In genomic region chr15:37114119-37114518, GRCm38 (mm10) we compare ENCODE assay signal across 8 mouse cellular contexts.
DNase-seq lines count a peak whose midpoint lies in the region; ATAC-seq and TF ChIP-seq lines count a peak whose summit lies in the region.
"Had no signal": no experiment of that assay in that cellular context is flagged by ENCODE, and none has a peak within 500 bp of the region (broad histone marks: within the 10 kb centered on the region; RNA-seq: fewer than 3 reads in every experiment).

No protein-coding gene starts in this region.

- 0 out of 2 replicates have a peak overlapping the region, but pooled peaks have one; percentile 52 for H3K9ac ChIP-seq in ES-E14 (ENCODE audit: insufficient read depth, low read depth, low read length, poor library complexity, severe bottlenecking)
- no peak overlapping the region for H3K9ac ChIP-seq in forebrain, postnatal 0 days
- H3K9ac ChIP-seq: stomach, embryonic 15.5 days had no signal

- in situ Hi-C loops in ES-E14 (cut with MboI; ENCODE audit: low sequenced_read_pairs in 2 of 2, unreplicated experiment in 2 of 2), result loop anchor here in 1 of 2 experiments (25.0 kb wide), 1 partner anchor 798 kb away; no protein-coding TSS in a partner anchor

- no peak overlapping the region for H3ac ChIP-seq in C2C12 (ENCODE audit: control insufficient read depth, insufficient read length, low read depth)

- H3K27ac ChIP-seq in ES-E14 (ENCODE audit: insufficient read depth, low read depth, low read length, poor library complexity, severe bottlenecking), result no peak overlapping the region
- H3K27ac ChIP-seq in forebrain, postnatal 0 days (ENCODE audit: low read depth, low read length), result no peak overlapping the region
- H3K27ac ChIP-seq in spleen, adult 2 months (ENCODE audit: insufficient read depth, low read length), result no peak overlapping the region
- H3K27ac ChIP-seq: stomach, embryonic 15.5 days had no signal

- no peak for TF ChIP-seq POLR2A in spleen, adult 2 months (IDR thresholded peaks at IDR 0.05; ENCODE audit: low read depth, low read length)

- peak; percentile 62; the same call in 1 of the 2 replicates for ATAC-seq in forebrain, postnatal 0 days
- ATAC-seq in megakaryocyte, adult 5-6 weeks (ENCODE audit: poor library complexity, severe bottlenecking), result peak; percentile 51

- H3K4me2 ChIP-seq in forebrain, postnatal 0 days (ENCODE audit: low read depth), result no peak overlapping the region
- H3K4me2 ChIP-seq: stomach, embryonic 15.5 days had no signal

- DNase-seq in ES-E14 (ENCODE audit: low read depth, low spot score), result peak; percentile 73
- peak; percentile 62 for DNase-seq in cerebellum, adult 11 months
- peak; percentile 91 for DNase-seq in forebrain, postnatal 0 days
- DNase-seq in kidney, postnatal 4 days, result peak; percentile 87 to 88
- DNase-seq in spleen, adult 2 months (ENCODE audit: low read depth in 1 of 2, low spot score in 2 of 2), result peak; percentile 44 to 53

- H3K27me3 ChIP-seq in C2C12 (ENCODE audit: control insufficient read depth, insufficient read depth, insufficient read length), result peaks cover 8% of the 10 kb centered on the region
- H3K27me3 ChIP-seq in forebrain, postnatal 0 days (ENCODE audit: insufficient read depth, low read length), result no peaks in the 10 kb centered on the region
- 0 out of 2 replicates have a peak, but pooled peaks cover 2% of the 10 kb centered on the region for H3K27me3 ChIP-seq in spleen, adult 2 months (ENCODE audit: control insufficient read depth, insufficient read depth, low read length)
- H3K27me3 ChIP-seq: stomach, embryonic 15.5 days had no signal

- H3K36me3 ChIP-seq in C2C12 (ENCODE audit: control insufficient read depth, insufficient read depth), result no peaks in the 10 kb centered on the region
- no peaks in the 10 kb centered on the region for H3K36me3 ChIP-seq in ES-E14 (ENCODE audit: control insufficient read depth, insufficient read depth, low read length, poor library complexity, severe bottlenecking)
- no peaks in the 10 kb centered on the region for H3K36me3 ChIP-seq in forebrain, postnatal 0 days (ENCODE audit: insufficient read depth)
- no peaks in the 10 kb centered on the region for H3K36me3 ChIP-seq in spleen, adult 2 months (ENCODE audit: control insufficient read depth, insufficient read depth, low read length)
- H3K36me3 ChIP-seq: stomach, embryonic 15.5 days had no signal

- no peaks in the 10 kb centered on the region for H3K9me3 ChIP-seq in ES-E14 (ENCODE audit: control insufficient read depth, insufficient read depth, low read depth, low read length)
- no peaks in the 10 kb centered on the region for H3K9me3 ChIP-seq in forebrain, postnatal 0 days (ENCODE audit: low read length)
- H3K9me3 ChIP-seq: stomach, embryonic 15.5 days had no signal

- H3K79me3 ChIP-seq in C2C12 (ENCODE audit: low read depth), result no peaks in the 10 kb centered on the region

- peak; percentile 65 for TF ChIP-seq CTCF in C2C12 (IDR thresholded peaks at IDR 0.05; ENCODE audit: control insufficient read depth, insufficient read depth, insufficient read length)
- TF ChIP-seq CTCF in forebrain, postnatal 0 days (IDR thresholded peaks at IDR 0.05; ENCODE audit: low read depth), result peak; percentile 88
- TF ChIP-seq CTCF in spleen, adult 2 months (IDR thresholded peaks at IDR 0.05; ENCODE audit: extremely low read depth, insufficient read depth, insufficient read length, insufficient replicate concordance), result peak; percentile 55; the same call in 1 of the 2 replicates

- peaks cover 0 to 2% of the 10 kb centered on the region in 2 experiments; a peak in 1 of 4 replicates for H3K4me1 ChIP-seq in ES-E14 (ENCODE audit: control insufficient read depth in 2 of 2, insufficient read depth in 2 of 2, low read length in 2 of 2, poor library complexity in 1 of 2)
- H3K4me1 ChIP-seq in forebrain, postnatal 0 days (ENCODE audit: insufficient read depth), result no peaks in the 10 kb centered on the region
- H3K4me1 ChIP-seq in spleen, adult 2 months (ENCODE audit: control insufficient read depth, insufficient read depth, insufficient read length), result no peaks in the 10 kb centered on the region
- H3K4me1 ChIP-seq: stomach, embryonic 15.5 days had no signal

- H3K4me3 ChIP-seq in C2C12 (ENCODE audit: insufficient read depth, poor library complexity, severe bottlenecking) (no peak overlapping the region), ES-E14 (ENCODE audit: insufficient read depth in 1 of 2, low read depth in 1 of 2, low read length in 2 of 2, poor library complexity in 1 of 2, severe bottlenecking in 1 of 2) (no peak overlapping the region)
- no peak overlapping the region for H3K4me3 ChIP-seq in forebrain, postnatal 0 days (ENCODE audit: low read depth, low read length)
- no peak overlapping the region for H3K4me3 ChIP-seq in spleen, adult 2 months (ENCODE audit: extremely low read depth, insufficient read depth, insufficient read length)
- H3K4me3 ChIP-seq: stomach, embryonic 15.5 days had no signal

- 9% methylated on average over 8 of the region's 8 CpGs for WGBS in forebrain, postnatal 0 days
- 18% methylated on average over 8 of the region's 8 CpGs for WGBS in spleen, adult 2 months

- no peaks in the 10 kb centered on the region for H3K79me2 ChIP-seq in C2C12 (ENCODE audit: control insufficient read depth, insufficient read depth)

TF ChIP-seq in C2C12, 6 proteins besides CTCF, POLR2A, EP300 and RAD21:
- TF ChIP-seq MAX (IDR thresholded peaks at IDR 0.05) (no peak), MYOD1 (IDR thresholded peaks at IDR 0.05; ENCODE audit: control insufficient read depth, insufficient read length, low read depth) (no peak), CEBPB (IDR thresholded peaks at IDR 0.05; ENCODE audit: low read depth) (peak; percentile 70)

TF ChIP-seq in ES-E14, 5 proteins besides CTCF, POLR2A, EP300 and RAD21:
- TF ChIP-seq HCFC1 (IDR thresholded peaks at IDR 0.05; ENCODE audit: borderline replicate concordance, insufficient read depth, low read length) (no peak), MAFK (IDR thresholded peaks at IDR 0.05; ENCODE audit: insufficient read depth, low read depth, low read length) (no peak), ZC3H11A (IDR thresholded peaks at IDR 0.05; ENCODE audit: borderline replicate concordance, low read depth, low read length) (peak; percentile 79), CHD2 (IDR thresholded peaks at IDR 0.05; ENCODE audit: low read depth, low read length) (no peak), ZNF384 (IDR thresholded peaks at IDR 0.05; ENCODE audit: low read depth, low read length) (peak; percentile 53; the same call in 1 of the 2 replicates)
